Mouse (Mus musculus): ENCODE measurements at regions not wholly inside any gene's neighbourhood (a gene's known extent, or its start where the extent isn't known, plus 50 kb on each side); places are given as distances from the start of the nearest gene placed in this dataset.
"Not testable (repeated sequence)": the region's sequence is repeated elsewhere in the genome, so short reads cannot be mapped to it uniquely, and the experiment has no call there.

DNA sequence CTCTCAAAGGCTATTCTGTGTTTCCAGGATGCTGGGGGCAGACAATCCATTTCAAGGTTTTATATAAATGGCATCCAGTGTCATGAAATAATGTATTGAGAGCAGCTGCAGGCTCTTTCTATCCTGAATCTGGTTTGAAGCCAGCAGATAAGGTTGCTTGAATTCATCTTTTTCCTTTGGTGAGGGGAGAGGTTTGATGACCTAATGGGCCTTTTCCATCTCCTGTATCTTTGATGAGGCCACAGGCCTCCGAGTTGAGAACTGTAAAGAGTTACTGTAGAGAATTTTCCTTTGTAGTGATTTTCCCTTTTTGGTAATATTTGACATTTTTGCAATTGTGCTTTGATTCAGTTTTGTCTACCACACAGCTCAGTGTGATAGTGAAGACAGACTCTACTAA is 458.8 kb upstream of the 1700008P02Rik start:
- no peak for DNase-seq

DNA sequence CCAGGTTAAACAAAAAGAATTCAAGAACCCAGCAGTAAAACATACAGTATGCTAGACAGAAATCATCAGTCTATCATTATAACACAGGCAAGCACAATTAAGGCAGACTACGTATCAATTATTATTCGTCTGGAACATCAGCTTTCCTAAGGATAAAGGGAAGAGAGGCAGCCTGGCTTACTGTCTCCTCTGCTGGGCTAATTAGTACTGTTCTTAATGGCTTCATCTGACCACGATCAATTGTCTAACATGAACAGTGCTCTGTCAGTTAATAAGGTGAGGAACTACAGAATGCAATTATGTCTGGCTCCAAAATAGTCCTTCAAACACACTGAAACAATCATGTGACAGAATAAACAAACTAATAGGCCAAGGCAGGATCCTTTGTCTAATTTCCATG is 456.6 kb upstream of the 1700008P02Rik start:
- DNase-seq = no peak

DNA sequence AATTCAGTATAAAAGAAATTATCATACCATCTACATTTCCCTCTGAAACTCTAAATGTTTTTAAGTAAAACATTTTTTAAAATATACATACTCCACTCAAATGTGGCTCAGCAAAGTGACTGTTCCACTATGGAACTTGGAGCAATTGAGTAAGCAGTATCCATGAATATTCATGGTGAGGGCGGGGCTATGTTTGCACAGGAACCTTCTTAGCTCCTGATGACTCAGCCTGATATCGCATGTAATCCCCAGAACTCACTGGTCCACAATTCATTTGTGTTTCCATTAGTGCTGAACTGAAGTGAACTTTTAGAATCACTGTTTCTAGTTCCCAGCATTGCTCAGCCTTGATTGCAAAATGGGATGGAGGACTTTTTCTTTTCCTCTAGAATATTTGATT is 454.2 kb upstream of the 1700008P02Rik start:
- no peak for DNase-seq

DNA sequence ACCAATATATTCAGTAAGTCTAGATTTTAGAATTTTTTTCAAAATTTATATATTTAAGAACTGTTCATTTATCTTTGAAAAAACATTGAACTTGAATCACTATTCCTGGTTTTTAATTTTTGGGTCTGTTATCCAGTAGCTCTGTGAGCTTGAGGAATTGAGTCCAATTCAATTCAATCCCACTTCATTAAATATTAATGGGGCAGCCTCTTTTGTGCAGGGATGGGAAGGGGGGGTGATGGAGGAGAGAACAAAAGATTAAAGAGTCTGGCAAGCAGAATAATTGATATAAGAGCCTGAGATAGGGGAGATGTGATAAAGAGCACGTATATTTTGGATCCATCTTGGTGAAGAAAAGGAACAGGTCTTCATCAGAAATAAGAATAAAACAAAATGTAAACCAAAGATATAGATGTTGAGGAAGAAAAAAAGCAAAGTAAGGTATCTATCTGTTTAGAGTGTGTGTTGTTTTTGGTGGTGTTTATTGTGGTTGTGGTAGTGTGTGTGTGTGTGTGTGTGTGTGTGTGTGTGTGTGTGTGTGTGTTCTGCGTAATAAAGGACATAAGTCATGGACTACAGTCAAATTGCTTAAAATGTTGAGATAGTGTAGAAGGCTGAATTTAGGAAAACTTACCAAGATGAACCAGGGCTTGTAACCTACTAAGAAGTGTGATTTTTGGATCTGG is 421.3 kb upstream of the 1700008P02Rik start:
- no peak for DNase-seq

DNA sequence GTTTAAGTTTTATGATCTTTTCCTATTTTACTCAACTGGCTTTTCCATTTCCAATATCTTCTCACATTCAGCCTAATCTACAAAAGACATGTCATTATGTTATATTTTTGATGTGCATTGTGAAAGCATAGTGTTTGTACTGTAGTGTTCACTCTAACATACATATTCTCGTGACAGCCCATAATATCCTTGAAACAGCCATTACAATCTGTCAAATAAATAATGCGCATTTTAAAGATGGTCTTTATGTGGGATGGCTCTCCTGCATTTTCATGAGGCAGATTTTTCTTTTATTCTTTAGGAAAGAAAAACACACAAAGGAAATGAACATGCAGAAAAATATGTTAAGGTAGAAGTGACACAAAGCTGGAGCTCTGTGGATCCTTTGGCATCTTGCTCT is 415.6 kb upstream of the 1700008P02Rik start:
- no peak for DNase-seq

DNA sequence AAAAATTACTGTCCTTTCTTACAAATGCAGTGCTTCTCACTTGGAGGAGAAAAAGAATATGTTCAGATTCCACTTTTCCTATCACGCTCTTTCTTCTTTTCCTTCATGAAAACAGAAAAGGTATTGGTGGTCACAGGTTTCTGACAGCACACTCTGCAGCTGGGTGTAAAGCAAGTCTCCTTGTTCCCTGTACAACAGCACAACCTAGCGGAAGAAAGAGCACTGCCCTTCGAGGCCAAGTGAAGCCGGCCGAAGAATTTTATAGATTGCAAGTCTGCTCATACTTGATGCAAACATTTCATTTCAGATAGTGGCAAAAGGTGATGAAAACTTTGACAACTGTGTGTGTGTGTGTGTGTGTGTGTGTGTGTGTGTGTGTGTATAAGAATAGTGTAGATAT is 407.6 kb upstream of the 1700008P02Rik start:
- peak; percentile 1 for DNase-seq

DNA sequence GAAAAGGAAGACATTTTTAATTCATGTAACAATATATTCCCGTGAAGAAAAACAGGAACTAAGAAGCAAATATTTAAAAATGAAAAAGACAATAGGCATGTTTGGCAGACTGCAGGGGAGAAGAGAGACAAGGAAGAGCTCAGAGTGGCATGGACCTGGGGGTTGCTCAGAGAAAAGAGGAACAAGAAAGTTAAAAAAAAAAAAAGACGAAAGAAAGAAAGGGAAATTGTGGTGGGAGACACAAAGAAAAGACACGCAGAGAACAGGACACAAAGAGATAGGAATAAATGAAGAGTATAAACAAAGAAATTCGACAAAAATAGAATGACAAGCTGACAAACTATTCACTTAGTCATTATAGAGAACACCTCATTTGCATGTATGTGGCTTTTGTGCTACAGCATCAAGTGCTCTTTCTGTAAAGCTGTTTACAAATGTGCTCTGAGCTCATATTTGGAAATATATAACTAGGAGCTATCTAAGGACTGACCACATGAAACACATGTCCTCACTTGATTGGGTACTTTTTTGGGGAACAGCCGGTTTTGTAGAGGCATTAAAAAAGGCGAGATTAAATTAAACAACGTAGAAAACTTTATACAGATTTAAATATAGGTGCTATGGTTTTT is 394.2 kb upstream of the 1700008P02Rik start:
- DNase-seq = no peak

DNA sequence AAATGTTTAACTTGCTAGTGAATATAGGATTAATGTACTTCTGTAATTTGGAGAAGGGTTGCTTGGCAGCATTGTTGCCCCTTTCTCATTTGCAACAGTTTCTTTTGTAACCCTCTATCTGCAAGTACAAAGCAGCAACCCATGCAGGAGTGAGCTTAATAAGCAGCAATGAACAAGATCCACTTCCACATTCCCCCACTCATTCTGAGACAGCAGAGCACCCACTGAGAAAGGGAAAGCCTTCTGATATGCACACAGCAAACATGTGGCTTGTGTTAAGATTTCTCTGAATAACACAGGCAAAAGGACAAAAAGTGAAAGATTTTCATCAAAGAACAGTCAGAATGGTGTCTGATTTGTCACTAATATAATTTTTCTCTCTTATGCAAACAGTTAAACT is 393.3 kb upstream of the 1700008P02Rik start:
- no peak for DNase-seq

DNA sequence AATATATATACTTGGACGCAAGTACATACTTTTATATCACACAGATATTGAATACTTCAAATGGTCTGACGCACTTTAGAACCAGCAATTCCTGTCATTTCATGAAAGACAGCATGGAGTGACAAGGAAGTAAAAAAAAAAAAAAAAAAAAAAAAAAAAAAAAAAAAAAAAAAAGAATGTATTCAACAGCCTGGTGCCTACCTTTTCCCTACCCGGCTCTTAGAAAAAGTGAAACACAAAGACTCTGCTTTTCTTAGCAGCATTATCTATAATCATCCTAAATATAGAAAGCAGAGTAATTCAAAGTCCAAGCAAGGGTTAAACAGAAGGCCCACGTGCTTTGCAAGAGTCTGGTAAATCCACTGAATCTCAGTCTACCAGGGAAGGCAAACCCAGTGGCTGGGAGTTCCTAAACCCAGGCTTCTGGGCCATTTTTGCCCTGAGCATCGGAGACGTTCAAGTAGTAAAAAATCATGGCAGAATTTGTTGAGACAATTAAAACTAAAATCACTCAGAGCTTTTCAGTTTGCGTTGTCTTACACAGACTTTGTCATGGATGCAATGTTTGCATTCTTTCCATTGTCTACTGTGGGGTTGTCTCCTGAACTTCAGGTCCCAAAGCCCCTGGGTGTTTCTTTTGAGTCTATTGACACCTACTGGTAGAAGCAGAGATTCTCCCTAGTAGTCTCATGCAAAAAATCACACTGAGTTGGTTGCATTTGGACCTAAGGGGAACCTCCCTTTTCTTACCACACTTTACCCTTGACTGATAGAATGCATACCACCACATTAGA is 390.2 kb upstream of the 1700008P02Rik start:
- no peak for DNase-seq

DNA sequence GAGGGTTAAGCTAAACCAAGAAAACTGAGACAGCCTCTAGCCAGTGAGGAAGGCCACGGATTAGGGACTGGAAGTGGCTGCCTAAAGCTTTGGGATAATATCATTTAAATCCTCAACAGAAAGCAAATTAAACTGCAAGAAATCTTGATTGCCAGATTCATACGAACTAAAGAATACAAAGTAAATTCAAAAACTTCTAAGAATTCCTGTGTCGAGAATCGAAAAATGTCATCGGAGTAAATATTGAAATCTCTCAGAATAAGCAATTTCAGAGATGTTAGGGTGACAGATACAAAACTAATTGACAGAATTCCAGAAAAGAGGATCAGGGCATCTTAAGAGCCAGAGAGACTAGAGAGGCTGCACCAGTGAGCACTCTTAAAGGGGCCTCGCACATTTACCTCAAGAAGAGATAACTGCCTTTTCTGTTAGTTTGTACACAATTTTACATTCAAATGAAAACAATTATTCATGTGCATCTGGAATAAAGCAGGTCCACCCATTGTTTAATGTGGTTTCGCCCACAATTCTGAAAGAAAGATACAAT is 388.5 kb upstream of the 1700008P02Rik start:
- no peak for DNase-seq

DNA sequence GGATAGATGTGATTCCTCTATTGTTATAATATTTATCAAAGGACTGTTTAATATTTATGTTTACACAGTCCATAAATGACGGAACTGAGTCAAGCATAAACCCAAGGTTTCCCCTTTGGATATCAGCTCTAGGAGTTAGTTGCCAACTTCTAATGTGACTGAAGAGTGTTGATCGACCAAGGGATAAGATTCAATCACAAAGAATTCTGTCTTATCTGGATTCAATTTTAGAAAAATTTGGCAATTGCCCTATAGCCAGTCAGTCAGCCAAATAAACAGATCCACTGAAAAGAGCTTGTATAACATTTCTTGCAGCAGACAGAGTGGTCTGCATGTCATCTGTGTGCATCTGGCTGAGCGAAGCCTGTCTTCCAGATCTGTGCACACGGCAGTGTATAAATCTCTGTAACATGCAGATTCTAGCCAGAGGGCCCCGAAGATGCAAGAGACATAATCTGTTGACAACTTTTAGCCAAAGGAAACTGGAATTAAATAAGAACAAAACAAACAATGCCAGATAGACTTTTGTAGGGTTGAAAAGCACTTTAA is 387.6 kb upstream of the 1700008P02Rik start:
- DNase-seq = no peak

DNA sequence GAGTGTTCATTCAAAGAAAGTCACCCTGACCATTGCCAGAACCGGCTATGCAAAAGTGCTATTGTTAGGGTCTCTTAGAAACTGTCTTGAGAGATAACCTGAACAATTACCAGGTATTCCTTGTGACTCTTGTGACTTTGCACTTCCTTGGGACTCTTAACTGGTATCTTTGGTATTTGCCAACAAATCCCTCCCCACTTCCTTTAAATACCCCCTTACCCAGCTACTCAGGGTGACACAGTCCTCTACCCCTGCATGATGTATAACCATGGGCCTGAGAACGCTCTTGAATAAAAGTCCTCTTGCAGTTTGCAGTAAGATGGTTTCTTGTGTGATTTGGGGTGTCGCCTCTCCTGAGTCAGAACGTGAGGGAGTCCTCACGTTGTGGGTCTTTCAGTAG is 371.5 kb upstream of the 1700008P02Rik start:
- DNase-seq = not testable (repeated sequence)

DNA sequence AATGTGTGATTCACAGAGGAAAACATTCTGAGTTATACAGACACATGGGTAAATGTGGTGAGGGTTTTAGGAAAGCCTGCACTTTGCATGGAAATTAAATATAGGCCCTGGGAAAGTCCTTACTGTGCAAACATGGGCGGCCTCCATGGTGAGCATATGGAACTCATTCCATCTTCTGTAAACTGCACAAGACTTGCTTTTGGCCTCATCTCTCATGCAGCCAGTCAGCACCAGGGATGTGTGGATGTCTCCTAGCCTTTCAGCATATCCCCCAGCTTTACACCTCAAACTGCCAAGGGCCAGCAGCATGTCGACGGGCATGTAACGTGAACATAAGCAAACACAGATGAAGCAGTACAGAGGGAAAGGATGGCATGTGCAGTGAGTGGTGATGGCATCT is 364.7 kb upstream of the 1700008P02Rik start:
- DNase-seq = no peak

DNA sequence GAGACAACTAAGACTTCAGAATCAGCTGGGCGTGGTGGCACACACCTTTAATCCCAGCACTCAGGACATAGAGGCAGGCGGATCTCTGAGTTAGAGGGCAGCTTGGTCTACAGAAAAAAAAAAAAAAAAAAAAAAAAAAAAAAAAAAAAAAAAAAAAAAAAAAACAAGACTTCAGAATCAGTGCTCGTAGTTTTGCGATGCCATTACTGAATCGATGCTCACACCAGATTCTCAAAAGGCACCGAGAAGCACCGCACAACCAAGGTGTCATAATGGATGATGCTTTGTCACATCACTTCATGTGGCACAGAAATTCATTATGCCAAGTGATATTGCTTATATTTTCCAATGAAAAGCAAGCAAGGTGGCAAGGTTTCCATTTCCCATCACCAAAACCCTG is 337.4 kb upstream of the 1700008P02Rik start:
- DNase-seq = no peak

DNA sequence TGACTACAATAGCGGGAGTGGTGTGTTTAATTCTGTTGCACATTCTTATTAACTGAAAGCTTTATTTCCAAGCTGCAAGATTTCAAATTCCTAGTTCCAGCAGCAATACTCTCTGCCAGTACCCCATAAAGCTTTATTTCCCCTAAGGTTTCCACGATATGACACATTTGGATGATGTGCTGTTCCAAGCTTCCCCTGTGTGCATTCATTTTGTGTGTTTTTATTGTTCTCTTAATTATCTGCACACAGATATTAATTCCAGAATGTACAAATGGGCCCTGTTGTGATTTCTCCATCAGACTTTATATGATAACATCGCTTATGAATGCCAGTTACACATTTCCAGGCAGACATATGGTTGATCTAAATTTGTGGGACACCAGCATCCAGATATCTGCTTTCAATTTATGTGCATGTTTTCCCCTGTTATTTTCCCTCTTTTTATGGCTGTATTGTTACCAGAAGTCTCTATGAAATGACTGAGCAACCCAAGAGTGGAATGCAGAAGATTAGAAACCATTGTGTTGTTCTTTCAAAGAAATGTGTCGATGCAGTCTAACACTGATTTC is 312.4 kb upstream of the 1700008P02Rik start:
- DNase-seq = no peak

DNA sequence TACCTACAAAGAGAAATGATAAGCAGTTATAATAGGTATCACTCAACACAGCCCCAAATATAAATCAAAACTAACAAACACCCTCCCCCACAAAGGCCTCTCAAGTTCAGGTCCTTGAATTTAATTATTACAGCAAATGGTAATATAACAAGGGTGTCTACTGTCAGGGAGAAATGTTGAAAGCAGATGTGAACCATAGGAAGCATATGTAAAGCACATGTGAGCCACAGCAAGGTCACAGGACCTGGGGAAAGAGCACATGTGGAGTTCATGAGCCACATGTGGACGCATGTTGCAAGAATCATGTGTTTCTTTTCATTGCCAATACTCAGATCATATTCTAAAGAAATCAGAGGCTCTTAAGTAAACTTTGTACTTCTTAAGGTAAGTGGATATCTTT is 306.5 kb upstream of the 1700008P02Rik start:
- DNase-seq = no peak

DNA sequence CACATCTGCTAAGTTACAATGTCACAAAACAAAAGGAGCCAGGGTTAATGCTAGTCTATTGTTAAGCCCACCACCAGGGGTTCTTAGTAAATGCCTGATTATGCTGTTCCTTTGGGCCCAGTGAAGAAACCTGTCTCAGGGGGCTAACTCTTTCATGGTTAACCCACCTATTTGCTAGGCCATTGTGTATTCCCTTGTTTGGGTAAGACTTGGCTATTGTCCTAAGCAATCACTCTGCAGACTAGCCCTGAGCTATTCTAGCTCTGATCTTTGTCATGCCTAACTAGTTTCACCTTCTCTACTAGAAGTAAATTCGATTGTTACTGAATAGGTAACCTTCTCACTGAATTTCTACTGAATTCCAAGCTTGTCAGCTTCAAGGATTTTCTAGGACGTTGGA is 302.4 kb upstream of the 1700008P02Rik start:
- DNase-seq = not testable (repeated sequence)

DNA sequence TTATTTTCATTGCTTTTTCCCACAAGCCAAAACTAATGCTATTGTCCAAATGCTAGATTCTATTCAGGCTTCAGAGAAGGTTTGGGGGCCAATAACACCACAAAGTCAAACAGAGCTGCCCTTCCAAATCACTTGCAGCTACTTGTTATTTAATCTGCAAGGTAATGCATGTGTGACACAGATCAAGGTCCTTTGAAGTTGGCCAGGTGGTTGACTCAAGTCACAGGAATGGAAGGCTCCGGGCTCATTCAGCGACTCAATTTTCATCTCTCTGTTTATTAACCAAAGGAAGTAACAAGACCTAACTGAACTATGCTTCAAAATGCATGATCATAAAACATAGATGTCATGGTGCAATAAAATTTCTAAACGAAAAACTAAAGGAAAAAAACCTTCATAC is 300.0 kb upstream of the 1700008P02Rik start:
- no peak for DNase-seq

DNA sequence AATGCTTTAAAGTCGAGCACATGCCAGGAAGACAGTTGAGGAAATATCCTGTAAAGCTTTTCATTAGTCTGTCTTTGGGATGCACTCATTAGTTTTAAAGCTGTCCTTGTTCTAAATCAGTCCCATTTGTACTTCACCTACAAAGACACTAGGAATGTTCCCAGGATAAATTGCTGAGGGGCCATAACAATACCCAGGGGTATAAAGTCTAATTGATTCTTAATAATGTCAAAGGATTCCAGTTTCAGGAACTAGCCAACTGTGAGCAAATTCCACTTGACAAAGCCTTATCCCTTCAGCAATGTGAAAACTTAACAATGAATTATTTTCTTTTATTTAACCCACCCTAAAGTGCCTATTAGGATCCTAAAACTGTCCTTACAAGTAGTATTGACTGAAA is 267.7 kb upstream of the 1700008P02Rik start:
- no peak for DNase-seq

DNA sequence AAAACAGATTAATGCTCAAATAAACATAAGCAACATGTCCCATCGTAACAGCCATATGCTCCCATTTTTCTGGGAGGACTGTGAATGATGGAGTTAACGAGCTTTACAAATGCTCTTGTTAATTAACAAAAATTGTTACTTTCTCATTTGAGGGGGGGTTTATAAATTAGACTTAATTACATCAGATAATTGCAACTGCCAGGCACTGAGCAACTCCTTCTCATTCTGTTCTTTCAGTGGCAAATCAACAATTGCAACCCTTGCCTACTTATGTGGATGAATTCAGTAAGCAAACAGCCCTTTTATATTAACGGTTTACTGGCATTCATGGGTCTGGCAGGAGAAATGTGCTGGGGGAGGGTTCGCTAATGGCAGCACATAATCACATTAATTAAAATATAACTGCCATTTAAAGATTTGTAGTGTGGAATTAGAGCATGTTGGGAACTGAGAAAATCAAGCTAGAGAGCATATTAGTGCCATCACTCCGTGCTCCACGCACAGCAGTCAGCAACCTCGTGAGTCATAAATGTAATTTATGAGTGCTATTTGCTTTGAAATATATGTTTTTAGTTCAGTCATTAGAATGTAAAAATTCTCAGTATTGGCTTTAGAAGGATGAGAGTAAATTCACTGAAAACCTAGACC is 266.9 kb upstream of the 1700008P02Rik start:
- no peak for DNase-seq

DNA sequence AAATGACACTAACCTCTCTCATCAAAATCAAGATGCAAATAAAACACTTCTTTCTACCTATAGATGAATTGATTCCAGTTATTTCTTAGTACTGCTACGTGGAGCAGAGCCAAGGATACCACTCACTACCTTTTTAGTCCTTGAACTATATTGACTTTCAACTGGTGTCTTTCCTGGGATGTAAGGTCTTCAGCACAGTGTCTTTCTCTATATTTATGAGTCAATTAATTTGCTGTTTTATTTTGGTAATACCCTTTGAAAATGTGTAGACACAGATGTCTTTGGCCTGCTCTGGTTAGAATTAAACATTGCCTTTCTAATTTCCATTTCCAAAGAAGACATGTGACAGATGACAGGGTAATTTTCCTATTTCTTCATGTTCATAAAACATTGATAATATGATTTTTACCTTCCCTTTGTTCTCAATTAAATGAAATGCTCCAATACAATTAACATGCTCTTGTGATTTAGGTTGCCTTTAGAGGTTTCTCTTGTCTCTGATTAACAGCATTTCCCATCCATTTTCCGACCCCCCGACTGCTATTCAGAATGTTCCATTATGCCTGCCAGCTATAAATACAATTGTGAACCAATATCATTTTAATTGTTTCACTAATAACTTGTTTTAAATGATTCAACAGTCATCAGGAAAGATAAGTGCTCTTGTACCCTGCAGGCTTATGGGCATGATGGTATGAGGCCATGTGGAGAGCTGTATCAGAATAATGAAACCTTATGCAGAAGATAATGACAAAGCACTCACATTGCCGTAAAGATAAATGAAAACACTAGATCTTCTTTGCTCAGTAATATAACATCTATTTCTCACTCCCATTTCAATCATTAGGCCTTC is 266.2 kb upstream of the 1700008P02Rik start:
- DNase-seq = no peak

DNA sequence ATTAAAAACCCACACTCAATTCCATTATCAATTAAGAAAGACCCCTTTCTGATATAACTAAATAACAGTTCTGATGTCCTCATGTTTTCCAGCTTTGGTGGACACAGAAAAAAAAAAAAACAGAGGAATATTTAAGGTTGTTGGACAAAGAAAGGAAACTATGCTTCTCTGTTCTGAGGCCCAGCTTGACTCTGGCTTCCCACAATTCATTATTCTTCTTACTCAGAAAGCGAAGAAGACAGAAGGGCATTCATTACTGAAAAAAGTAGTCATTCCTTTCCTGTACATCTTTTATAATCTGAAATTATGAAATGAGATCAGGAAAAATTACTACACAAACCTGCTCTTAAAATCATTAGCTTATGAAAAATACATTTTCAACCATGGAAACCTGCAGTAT is 263.2 kb upstream of the 1700008P02Rik start:
- no peak for DNase-seq
